Mouse (Mus musculus): ENCODE measurements around the gene C1s2. TPM values are rescaled to one million over a fixed set of nuclear protein-coding genes. Genes with fewer than 3 reads are reported as not detected.

C1s2 gene
- total and polyA plus RNA-seq, 3 experiments: 0.26 to 0.48 TPM; not detected in 1

GRCm38 (mm10) chr6:124664256-124664655 is 28.4 kb upstream of the C1s2 start:
- H3K4me3 ChIP-seq: no peak overlapping the region
- DNase-seq: no peak
- TF ChIP-seq EP300 (IDR thresholded peaks at IDR 0.05; ENCODE audit: insufficient read depth, low read depth, low read length) (no peak), CTCF (IDR thresholded peaks at IDR 0.05) (no peak), POLR2A (IDR thresholded peaks at IDR 0.05; ENCODE audit: insufficient read depth, low read depth, low read length) (no peak)

GRCm38 (mm10) chr6:124663424-124663795 is 27.5 kb upstream of the C1s2 start:
- Histone ChIP-seq H3K79me2 (replicated peaks; ENCODE audit: control insufficient read depth, insufficient read depth, low read length) (no peaks in the 10 kb centered on the region), H3K9ac (ENCODE audit: low read depth, low read length) (peak overlapping the region; percentile 77), H3K36me3 (ENCODE audit: control insufficient read depth, insufficient read depth, low read length) (no peaks in the 10 kb centered on the region), H3K4me1 (ENCODE audit: control insufficient read depth, insufficient read depth, low read length) (no peaks in the 10 kb centered on the region), H3K27me3 (ENCODE audit: control insufficient read depth, insufficient read depth, low read length) (no peaks in the 10 kb centered on the region), H3K27ac (peak overlapping the region; percentile 94), H3K4me3 (peak overlapping the region; percentile 91)
- DNase-seq: no peak
- 13% methylated on average over 13 of the region's 13 CpGs for WGBS
- TF ChIP-seq POLR2A (IDR thresholded peaks at IDR 0.05; ENCODE audit: insufficient read depth, low read depth, low read length) (no peak), EP300 (IDR thresholded peaks at IDR 0.05; ENCODE audit: insufficient read depth, low read depth, low read length) (0 out of 2 replicates have a peak, but pooled peaks have one; percentile 15)
- intact Hi-C loops (cut with DNase I): loop anchor here (1.0 to 2.0 kb wide), 2 partner anchors 49 to 77 kb away; partner anchors contain the start of genes Emg1, Grcc10 and Phb2

More at GRCm38 (mm10) chr6:124664256-124664655, 28.4 kb upstream of the C1s2 start:
- Histone ChIP-seq H3K9ac (ENCODE audit: low read depth, low read length) (no peak overlapping the region), H3K36me3 (ENCODE audit: control insufficient read depth, insufficient read depth, low read length) (no peaks in the 10 kb centered on the region), H3K4me1 (ENCODE audit: control insufficient read depth, insufficient read depth, low read length) (no peaks in the 10 kb centered on the region), H3K79me2 (replicated peaks; ENCODE audit: control insufficient read depth, insufficient read depth, low read length) (no peaks in the 10 kb centered on the region), H3K27me3 (ENCODE audit: control insufficient read depth, insufficient read depth, low read length) (no peaks in the 10 kb centered on the region), H3K27ac (no peak overlapping the region)
- intact Hi-C loops (cut with DNase I): no loop called here
- 81% methylated on average over 7 of the region's 7 CpGs for whole genome bisulfite sequencing

DNA sequence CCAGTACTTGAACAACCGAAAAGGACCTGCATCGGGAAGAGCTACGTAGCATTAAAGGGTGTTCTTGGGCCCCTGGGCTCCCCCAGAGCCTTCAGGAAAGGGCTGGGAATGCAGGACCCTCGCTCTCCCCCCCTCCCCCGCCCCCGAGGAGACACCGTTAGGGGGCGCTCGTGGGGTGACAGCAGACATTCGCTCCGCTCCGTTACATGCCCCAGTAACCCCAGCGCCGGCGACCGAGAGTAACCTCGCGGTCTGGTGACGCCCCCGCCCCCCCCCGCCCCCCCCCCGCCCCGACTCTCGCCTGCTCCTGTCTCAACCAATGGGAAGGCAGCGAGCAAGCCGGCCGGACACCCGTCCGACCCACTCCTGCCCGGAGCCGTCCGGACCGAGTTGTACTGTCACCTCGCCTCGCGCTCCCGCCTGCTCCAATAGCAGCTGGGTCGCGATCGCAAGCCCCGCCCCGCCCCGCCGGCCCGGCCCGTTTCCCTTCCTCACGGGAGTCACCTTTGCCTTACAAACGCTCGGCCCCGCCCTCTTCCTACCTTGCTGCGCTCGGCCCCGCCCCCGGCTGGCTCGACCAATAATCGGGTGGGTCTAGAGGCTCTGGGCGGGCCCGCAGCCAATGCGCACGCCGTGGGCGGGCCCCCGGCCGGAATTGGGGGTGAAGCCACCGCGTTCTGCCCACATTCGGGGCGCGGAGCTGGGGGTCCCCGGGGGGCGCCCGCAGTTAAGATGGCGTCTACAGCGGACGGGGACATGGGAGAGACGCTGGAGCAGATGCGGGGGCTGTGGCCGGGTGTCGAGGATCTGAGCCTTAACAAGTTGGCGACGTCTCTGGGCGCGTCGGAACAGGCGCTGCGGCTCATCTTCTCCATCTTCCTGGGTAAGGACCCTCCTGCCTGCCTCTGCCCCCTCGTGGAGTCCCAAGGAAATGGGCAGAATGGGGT is 26.9 kb upstream of the C1s2 start, which contains the start of gene Lpcat3:
TSS of gene Lpcat3 (plus strand) at position 551 of the 947 bp plus-strand sequence.
- under 1% methylated on average over 69 of the region's 87 CpGs for WGBS

DNA sequence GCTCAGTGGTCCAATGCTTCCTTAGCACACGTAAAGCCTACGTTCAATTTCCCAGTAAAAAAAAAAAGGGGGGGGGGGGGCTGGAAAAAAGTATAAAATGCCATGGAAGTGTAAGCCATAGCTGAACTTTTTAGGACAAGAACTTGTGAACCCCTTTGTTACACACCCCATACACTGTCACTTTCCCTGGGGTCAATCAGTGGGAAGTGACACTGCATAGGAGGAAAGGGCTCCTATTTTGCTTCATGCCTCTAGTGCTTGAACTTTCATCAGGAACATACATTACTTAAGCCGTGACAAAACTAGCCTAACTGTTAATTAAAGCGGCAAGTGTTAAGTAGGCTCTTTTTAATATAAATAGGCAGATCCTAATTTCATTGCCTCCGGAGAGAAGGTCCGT is 26.1 kb upstream of the C1s2 start:
- DNase-seq: no peak
- 33% methylated on average over 6 of the region's 6 CpGs for WGBS
- H3K36me3 ChIP-seq (ENCODE audit: control insufficient read depth, insufficient read depth, low read length): no peaks in the 10 kb centered on the region
- H3K9ac ChIP-seq (ENCODE audit: low read depth, low read length): peak overlapping the region; percentile 62
- no peak for TF ChIP-seq POLR2A (IDR thresholded peaks at IDR 0.05; ENCODE audit: insufficient read depth, low read depth, low read length)
- no peak for TF ChIP-seq CTCF (IDR thresholded peaks at IDR 0.05)
- no peak for TF ChIP-seq EP300 (IDR thresholded peaks at IDR 0.05; ENCODE audit: insufficient read depth, low read depth, low read length)
- H3K4me3 ChIP-seq: peak overlapping the region; percentile 91
- intact Hi-C loops (cut with DNase I): loop anchor here (1.0 to 2.0 kb wide), 2 partner anchors 79 to 93 kb away; partner anchors contain the start of gene Grcc10
- H3K27me3 ChIP-seq (ENCODE audit: control insufficient read depth, insufficient read depth, low read length): no peaks in the 10 kb centered on the region
- H3K79me2 ChIP-seq (replicated peaks; ENCODE audit: control insufficient read depth, insufficient read depth, low read length): no peaks in the 10 kb centered on the region
- H3K27ac ChIP-seq: peak overlapping the region; percentile 94
- no peaks in the 10 kb centered on the region for H3K4me1 ChIP-seq (ENCODE audit: control insufficient read depth, insufficient read depth, low read length)

More for the DNA sequence above, 26.9 kb upstream of the C1s2 start, which contains the start of gene Lpcat3:
- Histone ChIP-seq H3K9ac (ENCODE audit: low read depth, low read length) (peak within 1 kb of the TSS; percentile 77), H3K4me3 (peak within 1 kb of the TSS; percentile 91), H3K27me3 (ENCODE audit: control insufficient read depth, insufficient read depth, low read length) (no peaks in the 10 kb centered on the region), H3K36me3 (ENCODE audit: control insufficient read depth, insufficient read depth, low read length) (no peaks in the 10 kb centered on the region), H3K27ac (peak within 1 kb of the TSS; percentile 94), H3K4me1 (ENCODE audit: control insufficient read depth, insufficient read depth, low read length) (no peaks in the 10 kb centered on the region), H3K79me2 (replicated peaks; ENCODE audit: control insufficient read depth, insufficient read depth, low read length) (no peaks in the 10 kb centered on the region)
- TF ChIP-seq EP300 (IDR thresholded peaks at IDR 0.05; ENCODE audit: insufficient read depth, low read depth, low read length) (no peak), POLR2A (IDR thresholded peaks at IDR 0.05; ENCODE audit: insufficient read depth, low read depth, low read length) (0 out of 2 replicates have a peak, but pooled peaks have one; percentile 34), CTCF (IDR thresholded peaks at IDR 0.05) (peak; percentile 82)
- peak; percentile 98 to 99 for DNase-seq
- intact Hi-C loops (cut with DNase I): loop anchor here (1.0 to 2.0 kb wide), 3 partner anchors 50 to 93 kb away; partner anchors contain the start of genes Emg1, Grcc10 and Phb2

DNA sequence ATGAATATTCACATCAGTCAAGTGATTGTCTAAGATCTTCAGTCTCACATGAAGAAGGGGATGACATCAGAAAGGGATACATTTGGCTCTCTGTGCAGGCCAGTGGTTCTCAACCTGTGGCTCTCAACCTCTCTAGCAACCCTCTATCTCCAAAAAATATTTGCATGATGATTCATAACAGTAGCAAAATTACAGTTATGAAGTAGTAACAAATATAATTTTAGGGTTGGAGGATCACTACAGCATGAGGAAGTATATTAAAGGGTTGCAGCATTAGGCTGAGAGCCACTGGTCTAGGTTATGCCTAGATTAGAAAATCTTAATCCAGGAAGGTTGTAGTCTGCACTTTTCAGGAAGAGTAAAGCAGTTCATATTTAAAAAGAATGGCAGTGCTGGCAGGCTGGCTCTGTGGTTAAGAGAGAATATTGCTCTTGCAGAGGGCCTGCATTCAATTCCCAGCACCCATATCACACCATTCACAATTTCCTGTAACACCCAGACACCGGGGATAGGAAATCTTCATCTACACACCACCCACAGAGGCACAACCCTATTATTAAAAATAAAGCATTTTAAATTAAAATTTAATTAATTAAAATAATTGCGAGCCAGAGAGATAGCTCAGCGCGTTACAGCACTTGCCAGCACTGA is 25.4 kb upstream of the C1s2 start:
- intact Hi-C loops (cut with DNase I): no loop called here
- no peak for TF ChIP-seq POLR2A (IDR thresholded peaks at IDR 0.05; ENCODE audit: insufficient read depth, low read depth, low read length)
- TF ChIP-seq EP300 (IDR thresholded peaks at IDR 0.05; ENCODE audit: insufficient read depth, low read depth, low read length): no peak
- TF ChIP-seq CTCF (IDR thresholded peaks at IDR 0.05): no peak
- H3K27me3 ChIP-seq (ENCODE audit: control insufficient read depth, insufficient read depth, low read length): no peaks in the 10 kb centered on the region
- no peak overlapping the region for H3K4me3 ChIP-seq
- no peak overlapping the region for H3K9ac ChIP-seq (ENCODE audit: low read depth, low read length)
- DNase-seq: no peak
- no peaks in the 10 kb centered on the region for H3K36me3 ChIP-seq (ENCODE audit: control insufficient read depth, insufficient read depth, low read length)
- H3K27ac ChIP-seq: no peak overlapping the region
- H3K4me1 ChIP-seq (ENCODE audit: control insufficient read depth, insufficient read depth, low read length): no peaks in the 10 kb centered on the region
- H3K79me2 ChIP-seq (replicated peaks; ENCODE audit: control insufficient read depth, insufficient read depth, low read length): no peaks in the 10 kb centered on the region
- 95% methylated on average over 4 of the region's 4 CpGs for WGBS

Data from heart, adult 2 months (tissue).